Mouse (Mus musculus) CH12.LX (cell line): ENCODE measurements around the gene Tubd1.

Experiments used
- CHD2 ChIP-seq: IDR thresholded peaks from 2 replicates; pipeline ENCODE4 v1.6.1; 2011; ENCODE audit warnings: low read length, improper control_type of control experiment
- CTCF ChIP-seq, 2 experiments: IDR thresholded peaks in 1 of 2; conservative IDR thresholded peaks in 1 of 2; 2 replicates each; pipeline ENCODE4 v1.5.1; 2011 to 2012; ENCODE audit warnings: low read depth in 2 of 2, low read length in 2 of 2, improper control_type of control experiment in 1 of 2, inconsistent platforms in 1 of 2, mild to moderate bottlenecking in 1 of 2, moderate library complexity in 1 of 2
- EP300 ChIP-seq: IDR thresholded peaks from 2 replicates; pipeline ENCODE4 v1.6.1; 2011; ENCODE audit warnings: low read length, improper control_type of control experiment
- JUND ChIP-seq: conservative IDR thresholded peaks from 2 replicates; pipeline ENCODE4 v1.6.1; 2011; ENCODE audit warnings: low read depth, low read length, improper control_type of control experiment
- KAT2A ChIP-seq: IDR thresholded peaks from 2 replicates; pipeline ENCODE4 v1.6.1; 2012; ENCODE audit warnings: low read length, improper control_type of control experiment, inconsistent platforms; ENCODE audit not compliant: insufficient replicate concordance
- MAFK ChIP-seq: IDR thresholded peaks from 2 replicates; pipeline ENCODE4 v1.6.1; 2011; ENCODE audit warnings: low read length, improper control_type of control experiment; ENCODE audit not compliant: insufficient replicate concordance
- MAX ChIP-seq: IDR thresholded peaks from 2 replicates; pipeline ENCODE4 v1.6.1; 2011; ENCODE audit warnings: low read length, improper control_type of control experiment
- MAZ ChIP-seq: IDR thresholded peaks from 2 replicates; pipeline ENCODE4 v1.6.1; 2012; ENCODE audit warnings: low read depth, mild to moderate bottlenecking, inconsistent platforms, low read length, improper control_type of control experiment, moderate library complexity
- POLR2A ChIP-seq: IDR thresholded peaks from 2 replicates; pipeline ENCODE4 v1.6.1; 2011; ENCODE audit warnings: low read depth, mild to moderate bottlenecking, improper control_type of control experiment, low read length
- SIN3A ChIP-seq: IDR thresholded peaks from 2 replicates; pipeline ENCODE4 v1.6.1; 2012; ENCODE audit warnings: low read length, improper control_type of control experiment, inconsistent platforms
- SMC3 ChIP-seq: IDR thresholded peaks from 2 replicates; pipeline ENCODE4 v1.6.1; 2011; ENCODE audit warnings: low read depth, low read length, improper control_type of control experiment
- TBP ChIP-seq: conservative IDR thresholded peaks from 2 replicates; pipeline ENCODE4 v1.6.1; 2011; ENCODE audit warnings: low read depth, low read length, improper control_type of control experiment
- USF2 ChIP-seq: conservative IDR thresholded peaks from 2 replicates; pipeline ENCODE4 v1.6.1; 2011; ENCODE audit warnings: low read depth, low read length, improper control_type of control experiment

GRCm38 (mm10) chr11:86497356-86497755, 47.4 kb upstream of the Tubd1 start:
- TF ChIP-seq CHD2, result no peak
- TF ChIP-seq CTCF (conservative IDR thresholded peaks at IDR 0.05 in 1 of 2, IDR thresholded peaks at IDR 0.05 in 1 of 2; ENCODE audit: low read depth in 2 of 2, low read length in 2 of 2), result no peak
- TF ChIP-seq USF2, result no peak
- TF ChIP-seq SMC3, result no peak
- TF ChIP-seq POLR2A, result peak; percentile 7; the same call in 1 of the 2 replicates
- no peak for TF ChIP-seq KAT2A
- no peak for TF ChIP-seq MAZ
- TF ChIP-seq SIN3A, result no peak
- no peak for TF ChIP-seq MAX
- TF ChIP-seq JUND, result no peak
- no peak for TF ChIP-seq MAFK
- TF ChIP-seq TBP, result no peak
- no peak for TF ChIP-seq EP300
